Mouse (Mus musculus) gastrocnemius, postnatal 36 days (tissue): Measurements from ENCODE around the gene Glis1. TPM values are rescaled to one million over a fixed set of nuclear protein-coding genes. Genes with fewer than 3 reads are reported as not detected.
A peak's percentile ranks its signal among the peaks of the same experiment; 100 is the strongest.

Experiments used
- DNase-seq, 2 experiments: peaks; one replicate each; pipeline ENCODE4 v3.0.0; 2022
- intact Hi-C: fragments of 180-260 bp; cut with DNase I; formaldehyde crosslinking; loops from one replicate; pipeline ENCODE4 v1.15.1; 2025
- total RNA-seq, 2 experiments: library from RNA; stranded (reverse); gene quantifications; 2 replicates each; pipeline ENCODE4 v1.2.3; 2021

Glis1 gene
- total RNA-seq, 2 experiments from 2014 or later = 0.20 to 0.23 TPM

DNA sequence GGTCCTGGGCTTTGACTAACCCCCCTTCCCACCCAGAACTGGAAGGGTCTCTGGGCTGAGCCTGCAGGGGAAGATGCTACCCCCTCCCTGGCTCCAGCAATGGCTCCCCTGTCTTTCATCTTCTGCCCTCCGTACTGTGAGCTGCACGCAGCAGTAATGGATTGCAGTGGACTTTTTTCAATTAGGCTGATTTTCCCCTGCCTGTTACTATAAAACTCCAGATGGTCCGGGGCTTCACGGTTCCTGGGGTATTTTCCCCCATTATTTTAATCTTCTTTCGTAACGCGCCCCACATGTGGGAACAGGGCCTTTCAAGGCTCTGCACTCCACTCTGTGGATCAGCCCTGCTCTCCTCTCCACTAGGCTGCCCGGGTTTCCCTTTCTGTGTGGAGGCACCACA lies 175.4 kb downstream of the Glis1 start:
- intact Hi-C loops = no loop called here
- no peak for DNase-seq

- no peak for DNase-seq
- intact Hi-C loops = no loop called here
These were observed 177.7 kb downstream of the Glis1 start for GRCm38 (mm10) chr4:107611888-107612650.

DNA sequence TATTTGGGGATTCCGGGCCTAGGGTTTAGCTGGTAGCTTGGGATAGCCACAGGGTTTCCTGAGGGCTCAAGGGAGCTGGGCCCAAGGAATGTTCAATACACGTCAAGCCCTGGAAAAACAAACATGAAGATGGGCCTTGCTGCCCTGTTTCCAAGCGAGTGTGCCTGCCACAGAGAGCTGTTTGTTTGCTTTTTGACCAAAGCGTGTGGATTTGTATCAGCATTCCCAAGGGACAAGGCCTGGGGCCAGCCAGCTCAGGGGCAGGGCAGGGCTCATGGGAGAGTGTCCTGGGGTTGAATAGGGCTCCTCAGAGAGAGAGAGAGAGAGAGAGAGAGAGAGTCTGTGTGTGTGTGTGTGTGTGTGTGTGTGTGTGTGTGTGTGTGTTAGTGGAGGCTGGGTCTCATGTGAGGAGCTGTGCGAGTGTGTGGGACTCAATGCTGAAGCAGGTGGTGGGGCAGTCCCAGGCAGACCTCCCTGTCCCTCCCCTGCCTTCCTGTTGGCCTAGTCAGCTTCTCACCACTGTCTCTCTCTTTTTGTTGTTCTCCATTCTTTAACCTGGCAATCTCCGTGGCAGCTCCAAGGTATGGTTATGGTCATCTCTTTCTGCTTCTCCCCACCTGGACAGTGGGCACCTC lies 183.3 kb downstream of the Glis1 start:
- intact Hi-C loops = no loop called here
- no peak for DNase-seq

GRCm38 (mm10) chr4:107619487-107619886 lies 185.1 kb downstream of the Glis1 start:
- intact Hi-C loops = no loop called here
- DNase-seq = no peak

- intact Hi-C loops = no loop called here
- DNase-seq = no peak
These were observed 187.0 kb downstream of the Glis1 start for GRCm38 (mm10) chr4:107621366-107621765.

DNA sequence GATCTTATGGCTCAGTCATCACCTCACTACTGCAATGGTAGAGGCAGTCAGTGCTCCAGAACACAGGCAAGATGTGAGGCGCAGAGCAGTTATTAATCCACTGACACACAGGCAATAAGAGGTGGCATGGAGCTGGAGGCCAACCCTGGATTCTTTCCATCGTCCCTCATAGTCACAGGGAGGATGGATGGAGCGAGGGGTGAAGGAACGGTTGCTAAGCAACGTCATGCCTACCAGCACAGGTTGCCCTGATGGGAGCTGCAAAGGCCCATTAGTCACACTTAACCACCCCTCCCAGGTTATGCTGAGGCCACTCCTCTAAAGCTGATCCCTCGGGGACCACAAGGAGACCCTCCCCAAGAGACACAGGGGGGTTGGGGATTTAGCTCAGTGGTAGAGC lies 187.9 kb downstream of the Glis1 start:
- intact Hi-C loops = no loop called here
- no peak for DNase-seq

DNA sequence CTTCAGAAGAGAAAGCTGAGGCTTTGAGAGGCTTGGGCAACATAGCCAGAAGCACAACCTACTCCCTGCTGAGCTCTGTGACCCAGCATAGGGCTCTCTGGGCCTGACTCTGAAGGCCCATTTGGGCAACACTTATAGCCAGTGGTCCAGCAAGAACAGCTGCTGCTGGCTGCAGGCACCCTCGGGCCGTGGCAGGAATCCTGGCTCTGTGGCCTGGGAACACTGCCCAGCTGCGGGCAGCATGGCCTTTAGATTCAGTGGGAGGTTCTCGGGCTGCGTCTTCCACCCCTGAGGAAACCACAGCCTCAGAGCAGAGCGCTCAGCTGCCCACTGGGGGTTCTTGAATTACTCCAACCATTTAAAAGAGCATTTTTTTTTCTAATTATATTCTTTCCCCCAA lies 189.5 kb downstream of the Glis1 start:
- DNase-seq = peak; percentile 51 to 66
- intact Hi-C loops = no loop called here

GRCm38 (mm10) chr4:107624951-107625350 lies 190.6 kb downstream of the Glis1 start:
- intact Hi-C loops = no loop called here
- no peak for DNase-seq

DNA sequence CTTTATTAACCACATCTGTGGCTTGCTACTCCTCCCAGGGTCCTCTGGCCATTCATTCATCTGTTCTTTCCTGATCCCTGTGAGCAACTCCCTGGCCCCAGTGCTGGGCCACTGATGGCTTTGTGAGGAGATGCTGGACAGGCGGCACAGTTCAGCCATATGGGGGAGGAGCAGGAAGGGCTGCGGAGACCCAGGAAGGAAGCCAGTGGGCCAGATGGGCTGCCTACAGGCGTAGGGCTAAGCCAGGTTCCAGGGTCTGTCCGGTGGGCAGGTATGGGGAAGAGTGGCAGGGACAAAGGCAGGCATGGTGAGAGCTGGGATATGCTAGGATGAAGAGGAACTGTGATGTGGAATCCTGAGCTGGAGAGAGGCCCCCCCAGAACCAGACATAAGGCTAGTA lies 193.8 kb downstream of the Glis1 start:
- no peak for DNase-seq
- intact Hi-C loops = no loop called here

GRCm38 (mm10) chr4:107628921-107629411 lies 194.6 kb downstream of the Glis1 start:
- intact Hi-C loops = no loop called here
- no peak for DNase-seq

GRCm38 (mm10) chr4:107634631-107635030 lies 200.2 kb downstream of the Glis1 start:
- intact Hi-C loops = loop anchor here (5.0 kb wide), 2 partner anchors 142 to 157 kb away; no protein-coding TSS in a partner anchor
- no peak for DNase-seq

DNA sequence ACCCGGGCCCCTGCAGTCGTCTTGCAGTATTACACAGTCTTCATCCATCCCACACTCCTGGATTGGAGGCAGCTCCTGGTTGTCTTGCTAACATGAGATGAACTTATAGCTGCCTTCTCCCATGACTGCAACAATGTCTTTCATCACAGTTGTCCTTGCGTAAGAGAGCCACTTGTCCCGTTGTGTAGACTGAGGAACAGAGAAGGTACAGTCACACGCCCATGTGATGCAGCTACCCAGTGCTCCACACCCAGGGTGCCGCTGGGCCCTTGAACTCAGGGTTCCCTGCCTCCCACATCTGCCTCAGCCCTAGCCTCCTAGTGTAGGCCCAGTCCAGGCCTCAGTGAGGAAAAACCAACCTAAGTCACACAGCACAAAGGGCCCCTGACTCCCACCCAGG lies 201.7 kb downstream of the Glis1 start:
- no peak for DNase-seq

GRCm38 (mm10) chr4:107637670-107638069 lies 203.3 kb downstream of the Glis1 start:
- intact Hi-C loops = loop anchor here (5.0 kb wide), 2 partner anchors 145 to 160 kb away; no protein-coding TSS in a partner anchor
- DNase-seq = no peak

More for the DNA sequence above, 201.7 kb downstream of the Glis1 start:
- intact Hi-C loops = loop anchor here (5.0 kb wide), 2 partner anchors 144 to 159 kb away; no protein-coding TSS in a partner anchor

DNA sequence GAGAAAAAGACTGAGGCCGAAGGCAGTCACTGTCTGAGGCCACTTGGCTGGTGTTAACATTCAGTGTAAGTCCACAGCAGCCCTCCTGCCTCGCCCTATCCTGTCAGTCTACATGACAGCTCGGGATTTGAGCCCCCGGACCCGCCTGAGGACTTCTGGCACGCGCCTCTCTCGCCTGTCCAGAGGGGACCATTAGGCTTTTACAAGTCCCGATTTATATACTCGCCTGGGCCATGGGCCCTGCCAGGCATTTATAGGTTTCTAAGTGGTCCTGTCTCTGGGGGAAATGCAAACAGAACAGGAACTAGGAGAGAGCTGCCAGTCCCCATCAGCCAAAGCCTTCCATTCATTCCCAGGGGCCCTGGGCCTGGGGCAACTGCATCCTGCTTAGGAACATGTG lies 203.9 kb downstream of the Glis1 start:
- intact Hi-C loops = loop anchor here (5.0 kb wide), 2 partner anchors 146 to 161 kb away; no protein-coding TSS in a partner anchor
- DNase-seq = no peak

- peak in 1 of 2 experiments; percentile 27 for DNase-seq
- intact Hi-C loops = no loop called here
These were observed 207.2 kb downstream of the Glis1 start for GRCm38 (mm10) chr4:107641624-107642023.

DNA sequence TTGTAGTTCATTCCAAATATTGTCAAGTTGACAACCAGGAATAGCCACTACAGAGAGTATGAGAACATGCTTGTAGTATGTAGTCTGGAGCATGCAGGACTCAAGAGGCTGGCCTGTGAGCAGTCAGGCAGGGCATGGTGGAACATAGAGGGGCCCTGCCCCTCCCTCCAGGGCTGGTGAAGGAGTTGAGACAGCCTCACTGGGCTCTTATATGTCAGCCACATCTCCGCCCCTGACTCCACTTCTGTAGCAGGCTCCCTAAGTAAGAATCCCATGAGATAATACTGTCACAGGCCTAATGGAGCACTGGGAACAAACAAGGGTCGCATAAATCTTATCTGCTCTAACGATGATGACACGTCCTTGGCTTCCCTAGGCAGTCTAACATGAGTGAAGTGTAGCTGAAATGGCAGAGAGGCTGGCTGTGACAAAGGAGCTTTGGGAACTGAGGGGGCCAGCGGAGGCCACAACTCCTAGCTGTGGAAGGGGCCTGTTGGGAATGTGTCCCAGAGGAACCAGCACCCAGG lies 214.6 kb downstream of the Glis1 start:
- intact Hi-C loops = no loop called here
- no peak for DNase-seq

- intact Hi-C loops = loop anchor here (5.0 kb wide), 2 partner anchors 164 to 229 kb away; no protein-coding TSS in a partner anchor
- DNase-seq = no peak
These were observed 216.7 kb downstream of the Glis1 start for GRCm38 (mm10) chr4:107651021-107651496.

GRCm38 (mm10) chr4:107652598-107653279 lies 218.3 kb downstream of the Glis1 start:
- intact Hi-C loops = loop anchor here (5.0 kb wide), 2 partner anchors 165 to 230 kb away; no protein-coding TSS in a partner anchor
- DNase-seq = peak; percentile 62

DNA sequence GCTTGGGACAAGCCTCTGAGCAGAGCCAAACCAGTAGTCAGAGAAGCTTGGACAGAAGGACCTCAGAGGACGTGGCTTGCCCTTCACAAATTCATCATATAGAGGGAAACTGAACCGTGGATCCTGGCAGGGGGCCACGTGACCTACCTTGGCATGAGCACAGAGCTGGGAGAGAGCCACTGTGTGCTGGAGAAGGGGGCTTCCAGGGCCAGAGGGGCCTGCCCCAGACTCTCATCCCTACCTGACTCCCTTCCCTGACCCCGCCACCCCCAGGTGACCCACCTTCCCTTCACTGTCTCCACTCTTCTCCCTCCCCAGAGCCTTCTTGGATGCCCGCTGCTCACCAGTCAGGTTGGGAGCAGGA lies 218.9 kb downstream of the Glis1 start:
- DNase-seq = no peak
- intact Hi-C loops = loop anchor here (5.0 kb wide), 2 partner anchors 166 to 231 kb away; no protein-coding TSS in a partner anchor

DNA sequence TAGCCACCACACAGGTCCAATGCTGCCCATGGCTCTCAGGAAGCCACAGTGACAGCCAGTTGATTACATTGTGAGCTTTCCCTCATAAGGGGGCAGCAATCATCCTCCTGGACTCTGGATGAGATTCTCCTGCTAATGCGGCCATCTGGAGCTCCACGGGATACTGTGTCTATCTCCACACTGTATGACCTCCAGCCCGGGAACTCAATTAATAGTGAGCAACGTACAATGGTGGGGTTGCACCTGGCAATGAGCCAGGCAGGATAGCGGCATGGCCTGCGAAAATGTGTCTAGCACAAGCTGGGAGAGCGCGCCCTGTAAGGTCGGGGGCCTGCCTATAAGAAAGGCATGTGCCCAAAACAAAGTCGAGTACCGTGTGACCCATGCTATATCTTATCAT lies 226.3 kb downstream of the Glis1 start:
- DNase-seq = no peak
- intact Hi-C loops = no loop called here
